Mouse (Mus musculus) heart, embryonic 12.5 days (tissue): Measurements from ENCODE around the gene Gpld1. TPM values are rescaled to one million over a fixed set of nuclear protein-coding genes. Genes with fewer than 3 reads are reported as not detected.
"Not testable (repeated sequence)": the region's sequence is repeated elsewhere in the genome, so short reads cannot be mapped to it uniquely, and the experiment has no call there.

Source experiments
- ATAC-seq: fragments of 200-750 bp; cut with Nextera tagmentation; 2 replicates; pipeline ENCODE4 v1.8.0; 2017; ENCODE audit warnings: moderate TSS enrichment, moderate library complexity; ENCODE audit not compliant: insufficient number of reproducible peaks, low FRiP score
- H3K27ac ChIP-seq: fragments of 300-500 bp; sonication (generic); 2 replicates; pipeline ENCODE4 v1.5.1; 2016; ENCODE audit warnings: mild to moderate bottlenecking, moderate library complexity; ENCODE audit not compliant: poor library complexity, severe bottlenecking
- H3K27me3 ChIP-seq: fragments of 300-500 bp; sonication (generic); replicated peaks from 2 replicates; pipeline ENCODE4 v1.6.1; 2016; ENCODE audit warnings: mild to moderate bottlenecking, moderate library complexity
- H3K36me3 ChIP-seq: fragments of 300-500 bp; sonication (generic); 2 replicates; pipeline ENCODE4 v1.6.1; 2016; ENCODE audit warnings: mild to moderate bottlenecking, moderate library complexity
- H3K4me1 ChIP-seq: fragments of 300-500 bp; sonication (generic); replicated peaks from 2 replicates; pipeline ENCODE4 v1.6.1; 2016; ENCODE audit warnings: mild to moderate bottlenecking
- H3K4me2 ChIP-seq: fragments of 300-500 bp; sonication (generic); 2 replicates; pipeline ENCODE4 v1.6.1; 2016; ENCODE audit warnings: mild to moderate bottlenecking, moderate library complexity
- H3K4me3 ChIP-seq: fragments of 300-500 bp; sonication (generic); 2 replicates; pipeline ENCODE4 v1.5.1; 2016; ENCODE audit warnings: mild to moderate bottlenecking
- H3K9ac ChIP-seq: fragments of 300-500 bp; sonication (generic); 2 replicates; pipeline ENCODE4 v1.6.1; 2016; ENCODE audit warnings: mild to moderate bottlenecking, moderate library complexity
- H3K9me3 ChIP-seq: fragments of 300-500 bp; sonication (generic); replicated peaks from 2 replicates; pipeline ENCODE4 v1.6.1; 2016; ENCODE audit warnings: mild to moderate bottlenecking, moderate library complexity
- WGBS: fragments of 180-500 bp; shearing (Covaris S2); methylation state at CpG from one replicate; pipeline ENCODE4 v1.1.7; 2016; 5-methylcytosine and 5-hydroxymethylcytosine counted together
- polyA plus RNA-seq: library from polyadenylated mRNA; unstranded; fragments of >200 nt; fragmentation: Nextera tagmentation; extraction: Ambion mirVana; gene quantifications from 2 replicates; pipeline ENCODE4 v1.2.1, GENCODE M21; 2016

Gpld1 gene
- polyA plus RNA-seq, 1 experiment from 2014 or later: 0.15 TPM

- H3K27ac ChIP-seq: no peak overlapping the region
- no peak for ATAC-seq
- H3K4me3 ChIP-seq: no peak overlapping the region
- H3K9ac ChIP-seq: no peak overlapping the region
- no peaks in the 10 kb centered on the region for H3K9me3 ChIP-seq
- no peaks in the 10 kb centered on the region for H3K36me3 ChIP-seq
- no peak overlapping the region for H3K4me2 ChIP-seq
- no peaks in the 10 kb centered on the region for H3K27me3 ChIP-seq
- WGBS: 89% methylated on average over 6 of the region's 6 CpGs
- H3K4me1 ChIP-seq: peaks cover 6% of the 10 kb centered on the region; the same call in 1 of the 2 replicates
Observed at GRCm38 (mm10) chr13:24948870-24949269, 5.9 kb downstream of the Gpld1 start.

GRCm38 (mm10) chr13:24952659-24953058 is 9.7 kb downstream of the Gpld1 start:
- H3K36me3 ChIP-seq: no peaks in the 10 kb centered on the region
- no peak for ATAC-seq
- no peak overlapping the region for H3K4me2 ChIP-seq
- H3K27me3 ChIP-seq: peaks cover 19% of the 10 kb centered on the region
- peaks cover 6% of the 10 kb centered on the region; the same call in 1 of the 2 replicates for H3K4me1 ChIP-seq
- no peak overlapping the region for H3K4me3 ChIP-seq
- no peaks in the 10 kb centered on the region for H3K9me3 ChIP-seq
- no peak overlapping the region for H3K9ac ChIP-seq
- H3K27ac ChIP-seq: no peak overlapping the region
- WGBS: 66% methylated on average over 7 of the region's 7 CpGs

GRCm38 (mm10) chr13:24955091-24955490 is 12.1 kb downstream of the Gpld1 start:
- Histone ChIP-seq H3K27me3 (peaks cover 19% of the 10 kb centered on the region), H3K36me3 (no peaks in the 10 kb centered on the region), H3K4me1 (peaks cover 6% of the 10 kb centered on the region; the same call in 1 of the 2 replicates), H3K4me3 (no peak overlapping the region), H3K4me2 (no peak overlapping the region), H3K9ac (no peak overlapping the region), H3K9me3 (no peaks in the 10 kb centered on the region), H3K27ac (no peak overlapping the region)
- WGBS: 27% methylated on average over 11 of the region's 11 CpGs
- no peak for ATAC-seq

GRCm38 (mm10) chr13:24955500-24955899 is 12.5 kb downstream of the Gpld1 start:
- no peak overlapping the region for H3K27ac ChIP-seq
- no peak overlapping the region for H3K4me2 ChIP-seq
- peaks cover 6% of the 10 kb centered on the region; the same call in 1 of the 2 replicates for H3K4me1 ChIP-seq
- 11% methylated on average over 10 of the region's 10 CpGs for WGBS
- H3K27me3 ChIP-seq: peaks cover 19% of the 10 kb centered on the region
- H3K9ac ChIP-seq: no peak overlapping the region
- H3K9me3 ChIP-seq: no peaks in the 10 kb centered on the region
- no peak overlapping the region for H3K4me3 ChIP-seq
- ATAC-seq: no peak
- H3K36me3 ChIP-seq: no peaks in the 10 kb centered on the region

GRCm38 (mm10) chr13:24958671-24959070 is 15.7 kb downstream of the Gpld1 start:
- H3K4me2 ChIP-seq: no peak overlapping the region
- H3K27me3 ChIP-seq: peaks cover 19% of the 10 kb centered on the region
- H3K4me3 ChIP-seq: no peak overlapping the region
- no peaks in the 10 kb centered on the region for H3K9me3 ChIP-seq
- 85% methylated on average over 11 of the region's 11 CpGs for WGBS
- H3K27ac ChIP-seq: no peak overlapping the region
- H3K9ac ChIP-seq: no peak overlapping the region
- no peak for ATAC-seq
- H3K4me1 ChIP-seq: no peaks in the 10 kb centered on the region
- no peaks in the 10 kb centered on the region for H3K36me3 ChIP-seq

- no peaks in the 10 kb centered on the region for H3K9me3 ChIP-seq
- no peak overlapping the region for H3K9ac ChIP-seq
- H3K4me2 ChIP-seq: no peak overlapping the region
- no peak overlapping the region for H3K27ac ChIP-seq
- H3K4me1 ChIP-seq: peaks cover under 1% of the 10 kb centered on the region; the same call in 1 of the 2 replicates
- no peak for ATAC-seq
- peaks cover 11% of the 10 kb centered on the region for H3K27me3 ChIP-seq
- H3K4me3 ChIP-seq: no peak overlapping the region
- WGBS: 72% methylated on average over 3 of the region's 3 CpGs
- H3K36me3 ChIP-seq: no peaks in the 10 kb centered on the region
Observed at GRCm38 (mm10) chr13:24960084-24960483, 17.1 kb downstream of the Gpld1 start.

GRCm38 (mm10) chr13:24962119-24962518 is 19.2 kb downstream of the Gpld1 start:
- no peak overlapping the region for H3K4me3 ChIP-seq
- no peak overlapping the region for H3K27ac ChIP-seq
- H3K36me3 ChIP-seq: no peaks in the 10 kb centered on the region
- 0 out of 2 replicates have a peak, but pooled peaks cover 5% of the 10 kb centered on the region for H3K27me3 ChIP-seq
- WGBS: 77% methylated on average over 8 of the region's 8 CpGs
- no peak overlapping the region for H3K4me2 ChIP-seq
- no peak overlapping the region for H3K9ac ChIP-seq
- ATAC-seq: no peak
- H3K9me3 ChIP-seq: no peaks in the 10 kb centered on the region
- H3K4me1 ChIP-seq: peaks cover 3% of the 10 kb centered on the region; the same call in 1 of the 2 replicates

- H3K4me3 ChIP-seq: peak overlapping the region; percentile 41
- ATAC-seq: no peak
- H3K9ac ChIP-seq: peak overlapping the region; percentile 2; the same call in 1 of the 2 replicates
Observed at GRCm38 (mm10) chr13:24965130-24965845, 22.3 kb downstream of the Gpld1 start.

GRCm38 (mm10) chr13:24965846-24966201 is 22.9 kb downstream of the Gpld1 start:
- H3K27ac ChIP-seq: no peak overlapping the region
- H3K9me3 ChIP-seq: no peaks in the 10 kb centered on the region
- ATAC-seq: no peak
- 33% methylated on average over 5 of the region's 5 CpGs for WGBS
- peak overlapping the region; percentile 66 for H3K4me2 ChIP-seq
- 0 out of 2 replicates have a peak, but pooled peaks cover 5% of the 10 kb centered on the region for H3K27me3 ChIP-seq
- H3K9ac ChIP-seq: peak overlapping the region; percentile 2; the same call in 1 of the 2 replicates
- peaks cover 3% of the 10 kb centered on the region; the same call in 1 of the 2 replicates for H3K4me1 ChIP-seq
- H3K36me3 ChIP-seq: no peaks in the 10 kb centered on the region
- H3K4me3 ChIP-seq: peak overlapping the region; percentile 41

More at GRCm38 (mm10) chr13:24965130-24965845, 22.3 kb downstream of the Gpld1 start:
- peak overlapping the region; percentile 66 for H3K4me2 ChIP-seq
- no peaks in the 10 kb centered on the region for H3K9me3 ChIP-seq
- H3K36me3 ChIP-seq: no peaks in the 10 kb centered on the region
- 0 out of 2 replicates have a peak, but pooled peaks cover 5% of the 10 kb centered on the region for H3K27me3 ChIP-seq
- no peak overlapping the region for H3K27ac ChIP-seq
- WGBS: 19% methylated on average over 15 of the region's 15 CpGs
- H3K4me1 ChIP-seq: peaks cover 3% of the 10 kb centered on the region; the same call in 1 of the 2 replicates

GRCm38 (mm10) chr13:24971776-24972175 is 28.8 kb downstream of the Gpld1 start:
- H3K9ac ChIP-seq, H3K36me3 ChIP-seq, H3K27me3 ChIP-seq, ATAC-seq, H3K4me3 ChIP-seq, H3K9me3 ChIP-seq, H3K27ac ChIP-seq, H3K4me1 ChIP-seq, H3K4me2 ChIP-seq: not testable (repeated sequence)
- 84% methylated on average over 3 of the region's 3 CpGs for WGBS

- 76% methylated on average over 4 of the region's 4 CpGs for WGBS
- Histone ChIP-seq H3K9ac (no peak overlapping the region), H3K36me3 (no peaks in the 10 kb centered on the region), H3K9me3 (no peaks in the 10 kb centered on the region), H3K27ac (no peak overlapping the region), H3K4me3 (no peak overlapping the region), H3K27me3 (no peaks in the 10 kb centered on the region), H3K4me2 (no peak overlapping the region), H3K4me1 (no peaks in the 10 kb centered on the region)
- no peak for ATAC-seq
Observed at GRCm38 (mm10) chr13:24976384-24976783, 33.4 kb downstream of the Gpld1 start.
